Mouse (Mus musculus) embryonic facial prominence, embryonic 14.5 days (tissue): ENCODE data around the gene Fam180a. TPM values are rescaled to one million over a fixed set of nuclear protein-coding genes. Genes with fewer than 3 reads are reported as not detected.
A peak's percentile ranks its signal among the peaks of the same experiment; 100 is the strongest.

Experiments used
- ATAC-seq: fragments of 200-750 bp; cut with Nextera tagmentation; 2 replicates; pipeline ENCODE4 v1.8.0; 2017; ENCODE audit warnings: low read depth, moderate number of reproducible peaks, moderate TSS enrichment
- DNase-seq: peaks from one replicate; pipeline ENCODE4 v3.0.0-alpha.2; 2015; ENCODE audit warnings: low spot score
- H3K27ac ChIP-seq: fragments of 300-500 bp; sonication (generic); replicated peaks from 2 replicates; pipeline ENCODE4 v1.5.1; 2014; ENCODE audit warnings: low read depth, mild to moderate bottlenecking, low read length, moderate library complexity
- H3K27me3 ChIP-seq: fragments of 300-500 bp; sonication (generic); replicated peaks from 2 replicates; pipeline ENCODE4 v1.6.1; 2014; ENCODE audit warnings: low read length; ENCODE audit not compliant: control insufficient read depth, insufficient read depth
- H3K36me3 ChIP-seq: fragments of 300-500 bp; sonication (generic); 2 replicates; pipeline ENCODE4 v1.6.1; 2014; ENCODE audit warnings: low read length, mixed read lengths; ENCODE audit not compliant: control insufficient read depth, insufficient read depth
- H3K4me1 ChIP-seq: fragments of 300-500 bp; sonication (generic); 2 replicates; pipeline ENCODE4 v1.6.1; 2014; ENCODE audit warnings: antibody characterized with exemption, low read length; ENCODE audit not compliant: control insufficient read depth, insufficient read depth
- H3K4me2 ChIP-seq: fragments of 300-500 bp; sonication (generic); 2 replicates; pipeline ENCODE4 v1.6.1; 2014; ENCODE audit warnings: low read depth, mild to moderate bottlenecking, low read length, moderate library complexity, mixed read lengths
- H3K4me3 ChIP-seq: fragments of 300-500 bp; sonication (generic); 2 replicates; pipeline ENCODE4 v1.5.1; 2014; ENCODE audit warnings: low read depth, mild to moderate bottlenecking, low read length
- H3K9ac ChIP-seq: fragments of 300-500 bp; sonication (generic); 2 replicates; pipeline ENCODE4 v1.6.1; 2014; ENCODE audit warnings: low read depth, mild to moderate bottlenecking, low read length, moderate library complexity, mixed read lengths
- H3K9me3 ChIP-seq: fragments of 300-500 bp; sonication (generic); 2 replicates; pipeline ENCODE4 v1.6.1; 2016; ENCODE audit warnings: low read length; ENCODE audit not compliant: control insufficient read depth
- WGBS: fragments of 180-500 bp; shearing (Covaris S2); extraction: QIAGEN DNeasy Blood & Tissue Kit; methylation state at CpG from one replicate; pipeline ENCODE4 v1.1.7; 2014; 5-methylcytosine and 5-hydroxymethylcytosine counted together
- polyA plus RNA-seq: library from polyadenylated mRNA; unstranded; fragments of >200 nt; fragmentation: Nextera tagmentation; extraction: Ambion mirVana; gene quantifications from 2 replicates; pipeline ENCODE4 v1.2.1, GENCODE M21; 2014

Fam180a gene
- polyA plus RNA-seq, 1 experiment from 2014 or later: 4.1 TPM

- H3K27me3 ChIP-seq: no peaks in the 10 kb centered on the region
- no peaks in the 10 kb centered on the region for H3K4me1 ChIP-seq
- no peak overlapping the region for H3K27ac ChIP-seq
- no peak for DNase-seq
- H3K36me3 ChIP-seq: peaks cover under 1% of the 10 kb centered on the region
- no peak for ATAC-seq
- no peak overlapping the region for H3K9ac ChIP-seq
- over 99% methylated on average over 13 of the region's 13 CpGs for WGBS
- H3K4me2 ChIP-seq: no peak overlapping the region
- no peaks in the 10 kb centered on the region for H3K9me3 ChIP-seq
- no peak overlapping the region for H3K4me3 ChIP-seq
Observed at GRCm38 (mm10) chr6:35268711-35269110, 57.2 kb downstream of the Fam180a start.

GRCm38 (mm10) chr6:35265580-35266278, 60.2 kb downstream of the Fam180a start:
- peak; percentile 33 for DNase-seq
- Histone ChIP-seq H3K36me3 (peaks cover 30% of the 10 kb centered on the region), H3K27me3 (no peaks in the 10 kb centered on the region), H3K4me3 (no peak overlapping the region), H3K9me3 (no peaks in the 10 kb centered on the region), H3K4me1 (no peaks in the 10 kb centered on the region), H3K27ac (peak overlapping the region; percentile 46), H3K4me2 (no peak overlapping the region), H3K9ac (no peak overlapping the region)
- no peak for ATAC-seq
- 77% methylated on average over 15 of the region's 15 CpGs for WGBS

Other genes starting within 250 kb of the Fam180a start
- 29.8 and 30.2 TPM in 2 replicates for gene Cnot4, start 192.4 kb downstream of the Fam180a start, polyA plus RNA-seq
- gene Nup205, start 148.7 kb downstream of the Fam180a start, polyA plus RNA-seq: 38.0 and 39.4 TPM in 2 replicates
- gene Slc13a4, start 18.0 kb downstream of the Fam180a start, polyA plus RNA-seq: 2.5 and 3.0 TPM in 2 replicates
- gene Mtpn, start 213.7 kb upstream of the Fam180a start, polyA plus RNA-seq: 112 and 115 TPM in 2 replicates